Mouse (Mus musculus) kidney, embryonic 16.5 days (tissue): ENCODE measurements around the gene Ptpra. TPM values are rescaled to one million over a fixed set of nuclear protein-coding genes. Genes with fewer than 3 reads are reported as not detected.

ENCODE experiments used
- ATAC-seq: fragments of 200-750 bp; cut with Nextera tagmentation; 2 replicates; pipeline ENCODE4 v1.8.0; 2017; ENCODE audit warnings: moderate TSS enrichment; ENCODE audit not compliant: low FRiP score, low TSS enrichment
- H3K27ac ChIP-seq: fragments of 300-500 bp; sonication (generic); 2 replicates; pipeline ENCODE4 v1.5.1; 2014; ENCODE audit warnings: low read length
- H3K27me3 ChIP-seq: fragments of 300-500 bp; sonication (generic); 2 replicates; pipeline ENCODE4 v1.6.1; 2014; ENCODE audit warnings: low read length, control low read depth, mixed read lengths; ENCODE audit not compliant: insufficient read depth
- H3K36me3 ChIP-seq: fragments of 300-500 bp; sonication (generic); 2 replicates; pipeline ENCODE4 v1.6.1; 2014; ENCODE audit warnings: low read length, control low read depth, mixed read lengths; ENCODE audit not compliant: insufficient read depth
- H3K4me1 ChIP-seq: fragments of 300-500 bp; sonication (generic); 2 replicates; pipeline ENCODE4 v1.6.1; 2014; ENCODE audit warnings: low read length, control low read depth, mixed read lengths; ENCODE audit not compliant: insufficient read depth
- H3K4me2 ChIP-seq: fragments of 300-500 bp; sonication (generic); replicated peaks from 2 replicates; pipeline ENCODE4 v1.6.1; 2014; ENCODE audit warnings: low read depth, low read length
- H3K4me3 ChIP-seq: fragments of 300-500 bp; sonication (generic); 2 replicates; pipeline ENCODE4 v1.5.1; 2014; ENCODE audit warnings: mild to moderate bottlenecking, low read length
- H3K9ac ChIP-seq: fragments of 300-500 bp; sonication (generic); replicated peaks from 2 replicates; pipeline ENCODE4 v1.6.1; 2014; ENCODE audit warnings: low read length
- H3K9me3 ChIP-seq: fragments of 300-500 bp; sonication (generic); 2 replicates; pipeline ENCODE4 v1.6.1; 2016; ENCODE audit warnings: low read length, control low read depth
- WGBS: fragments of 180-500 bp; shearing (Covaris S2); extraction: QIAGEN DNeasy Blood & Tissue Kit; methylation state at CpG from one replicate; pipeline ENCODE4 v1.1.7; 2014; 5-methylcytosine and 5-hydroxymethylcytosine counted together
- polyA plus RNA-seq: library from polyadenylated mRNA; unstranded; fragments of >200 nt; fragmentation: Nextera tagmentation; extraction: Ambion mirVana; gene quantifications from 2 replicates; pipeline ENCODE4 v1.2.1, GENCODE M21; 2015

Gene Ptpra
- polyA plus RNA-seq, 1 experiment from 2014 or later: 91.6 TPM

- WGBS: 84% methylated on average over 2 of the region's 2 CpGs
- Histone ChIP-seq H3K27ac (no peak overlapping the region), H3K4me2 (no peak overlapping the region), H3K36me3 (peaks cover 16% of the 10 kb centered on the region), H3K9ac (no peak overlapping the region), H3K27me3 (no peaks in the 10 kb centered on the region), H3K4me1 (no peaks in the 10 kb centered on the region), H3K9me3 (no peaks in the 10 kb centered on the region), H3K4me3 (no peak overlapping the region)
- no peak for ATAC-seq
Observed at GRCm38 (mm10) chr2:130532201-130532600, 82.1 kb downstream of the Ptpra start.

- no peak for ATAC-seq
- Histone ChIP-seq H3K4me1 (no peaks in the 10 kb centered on the region), H3K27ac (no peak overlapping the region), H3K9me3 (no peaks in the 10 kb centered on the region), H3K4me3 (no peak overlapping the region), H3K27me3 (no peaks in the 10 kb centered on the region), H3K36me3 (peaks cover 32% of the 10 kb centered on the region; the same call in 1 of the 2 replicates), H3K4me2 (no peak overlapping the region), H3K9ac (no peak overlapping the region)
- WGBS: 92% methylated on average over 6 of the region's 6 CpGs
Observed at GRCm38 (mm10) chr2:130535017-130535416, 84.9 kb downstream of the Ptpra start.

- Histone ChIP-seq H3K9me3 (no peaks in the 10 kb centered on the region), H3K4me1 (no peaks in the 10 kb centered on the region), H3K9ac (no peak overlapping the region), H3K36me3 (peaks cover 50% of the 10 kb centered on the region), H3K4me3 (no peak overlapping the region), H3K4me2 (no peak overlapping the region), H3K27ac (no peak overlapping the region), H3K27me3 (no peaks in the 10 kb centered on the region)
- WGBS: 77% methylated on average over 3 of the region's 3 CpGs
- no peak for ATAC-seq
Observed at GRCm38 (mm10) chr2:130536890-130537289, 86.8 kb downstream of the Ptpra start.

- no peak overlapping the region for H3K4me2 ChIP-seq
- no peak overlapping the region for H3K27ac ChIP-seq
- H3K9me3 ChIP-seq: no peaks in the 10 kb centered on the region
- no peaks in the 10 kb centered on the region for H3K4me1 ChIP-seq
- H3K27me3 ChIP-seq: no peaks in the 10 kb centered on the region
- no peak overlapping the region for H3K9ac ChIP-seq
- H3K4me3 ChIP-seq: no peak overlapping the region
- no peak for ATAC-seq
- WGBS: 94% methylated on average over 8 of the region's 8 CpGs
- peaks cover 59% of the 10 kb centered on the region for H3K36me3 ChIP-seq
Observed at GRCm38 (mm10) chr2:130538876-130539546, 88.9 kb downstream of the Ptpra start.

GRCm38 (mm10) chr2:130540266-130540665, 90.2 kb downstream of the Ptpra start:
- H3K9me3 ChIP-seq: no peaks in the 10 kb centered on the region
- peaks cover 66% of the 10 kb centered on the region for H3K36me3 ChIP-seq
- no peak overlapping the region for H3K9ac ChIP-seq
- ATAC-seq: no peak
- no peaks in the 10 kb centered on the region for H3K4me1 ChIP-seq
- no peak overlapping the region for H3K4me2 ChIP-seq
- H3K4me3 ChIP-seq: no peak overlapping the region
- H3K27me3 ChIP-seq: no peaks in the 10 kb centered on the region
- H3K27ac ChIP-seq: no peak overlapping the region
- WGBS: 80% methylated on average over 9 of the region's 9 CpGs

- H3K4me2 ChIP-seq: no peak overlapping the region
- no peak for ATAC-seq
- WGBS: 86% methylated on average over 8 of the region's 8 CpGs
- no peak overlapping the region for H3K9ac ChIP-seq
- H3K36me3 ChIP-seq: peaks cover 65% of the 10 kb centered on the region
- no peak overlapping the region for H3K27ac ChIP-seq
- no peaks in the 10 kb centered on the region for H3K4me1 ChIP-seq
- H3K9me3 ChIP-seq: no peaks in the 10 kb centered on the region
- H3K4me3 ChIP-seq: no peak overlapping the region
- H3K27me3 ChIP-seq: no peaks in the 10 kb centered on the region
Observed at GRCm38 (mm10) chr2:130546957-130547356, 96.9 kb downstream of the Ptpra start.

GRCm38 (mm10) chr2:130554841-130555240, 104.8 kb downstream of the Ptpra start:
- no peak overlapping the region for H3K4me3 ChIP-seq
- H3K4me1 ChIP-seq: no peaks in the 10 kb centered on the region
- no peak overlapping the region for H3K4me2 ChIP-seq
- peaks cover 36% of the 10 kb centered on the region for H3K36me3 ChIP-seq
- H3K27me3 ChIP-seq: no peaks in the 10 kb centered on the region
- H3K9ac ChIP-seq: no peak overlapping the region
- no peak for ATAC-seq
- no peaks in the 10 kb centered on the region for H3K9me3 ChIP-seq
- 82% methylated on average over 7 of the region's 7 CpGs for WGBS
- no peak overlapping the region for H3K27ac ChIP-seq

- Histone ChIP-seq H3K27ac (no peak overlapping the region), H3K36me3 (peaks cover 36% of the 10 kb centered on the region), H3K9ac (no peak overlapping the region), H3K4me3 (no peak overlapping the region), H3K4me1 (no peaks in the 10 kb centered on the region), H3K9me3 (no peaks in the 10 kb centered on the region), H3K4me2 (no peak overlapping the region), H3K27me3 (no peaks in the 10 kb centered on the region)
- ATAC-seq: no peak
- 76% methylated on average over 1 of the region's 1 CpGs for WGBS
Observed at GRCm38 (mm10) chr2:130556292-130556691, 106.2 kb downstream of the Ptpra start.

- no peaks in the 10 kb centered on the region for H3K9me3 ChIP-seq
- H3K9ac ChIP-seq: no peak overlapping the region
- no peak overlapping the region for H3K4me2 ChIP-seq
- 96% methylated on average over 2 of the region's 2 CpGs for WGBS
- H3K27me3 ChIP-seq: no peaks in the 10 kb centered on the region
- H3K4me3 ChIP-seq: no peak overlapping the region
- no peak for ATAC-seq
- peaks cover 29% of the 10 kb centered on the region for H3K36me3 ChIP-seq
- no peak overlapping the region for H3K27ac ChIP-seq
- H3K4me1 ChIP-seq: no peaks in the 10 kb centered on the region
Observed at GRCm38 (mm10) chr2:130557462-130557861, 107.4 kb downstream of the Ptpra start.

GRCm38 (mm10) chr2:130558015-130558414, 107.9 kb downstream of the Ptpra start:
- H3K4me3 ChIP-seq: no peak overlapping the region
- H3K27ac ChIP-seq: no peak overlapping the region
- peaks cover 5% of the 10 kb centered on the region for H3K4me1 ChIP-seq
- no peak overlapping the region for H3K4me2 ChIP-seq
- H3K36me3 ChIP-seq: peaks cover 26% of the 10 kb centered on the region
- no peak overlapping the region for H3K9ac ChIP-seq
- H3K27me3 ChIP-seq: no peaks in the 10 kb centered on the region
- no peak for ATAC-seq
- H3K9me3 ChIP-seq: no peaks in the 10 kb centered on the region
- WGBS: 73% methylated on average over 2 of the region's 2 CpGs
